Mouse (Mus musculus) cerebellum, adult 2 months (tissue): ENCODE results near the gene Orc1. TPM values are rescaled to one million over a fixed set of nuclear protein-coding genes. Genes with fewer than 3 reads are reported as not detected.

Experiments
- DNase-seq, 2 experiments: peaks; one replicate each; pipeline ENCODE4 v3.0.0; 2021
- H3K27ac ChIP-seq: fragments of 200-500 bp; 2 replicates; pipeline ENCODE4 v1.5.1; 2012; ENCODE audit warnings: low read length, control low read depth, inconsistent platforms; ENCODE audit not compliant: insufficient read depth
- H3K27me3 ChIP-seq: fragments of 200-500 bp; 2 replicates; pipeline ENCODE4 v1.6.1; 2012; ENCODE audit warnings: inconsistent platforms, mild to moderate bottlenecking, low read length, moderate library complexity; ENCODE audit not compliant: control insufficient read depth, insufficient read depth
- H3K4me1 ChIP-seq: fragments of 200-500 bp; 2 replicates; pipeline ENCODE4 v1.6.1; 2011; ENCODE audit warnings: low read length; ENCODE audit not compliant: control insufficient read depth, insufficient read depth
- H3K4me3 ChIP-seq: fragments of 200-500 bp; replicated peaks from 2 replicates; pipeline ENCODE3; 2011; ENCODE audit warnings: mild to moderate bottlenecking, low read depth, low read length, control low read depth; ENCODE audit not compliant: insufficient read depth
- CTCF ChIP-seq: fragments of 200-500 bp; IDR thresholded peaks from 2 replicates; pipeline ENCODE4 v1.5.1; 2011; ENCODE audit warnings: low read depth, mild to moderate bottlenecking, control low read depth, low read length, moderate library complexity, borderline replicate concordance; ENCODE audit not compliant: insufficient read depth
- POLR2A ChIP-seq: fragments of 200-500 bp; IDR thresholded peaks from 2 replicates; pipeline ENCODE4 v1.6.1; 2011; ENCODE audit warnings: low read length, control low read depth, borderline replicate concordance; ENCODE audit not compliant: insufficient read depth
- WGBS: fragments of 180-500 bp; shearing (Covaris S2); methylation state at CpG from one replicate; pipeline ENCODE4 v1.1.7; 2018; 5-methylcytosine and 5-hydroxymethylcytosine counted together
- polyA plus RNA-seq: library from polyadenylated mRNA; depleted of rRNA; stranded (reverse); fragments of >200 nt; gene quantifications from 2 replicates; pipeline ENCODE4 v1.2.3, GENCODE M21; 2012; rRNA removed

Gene Orc1
- polyA plus RNA-seq = 0.11 and 0.18 TPM in 2 replicates

DNA sequence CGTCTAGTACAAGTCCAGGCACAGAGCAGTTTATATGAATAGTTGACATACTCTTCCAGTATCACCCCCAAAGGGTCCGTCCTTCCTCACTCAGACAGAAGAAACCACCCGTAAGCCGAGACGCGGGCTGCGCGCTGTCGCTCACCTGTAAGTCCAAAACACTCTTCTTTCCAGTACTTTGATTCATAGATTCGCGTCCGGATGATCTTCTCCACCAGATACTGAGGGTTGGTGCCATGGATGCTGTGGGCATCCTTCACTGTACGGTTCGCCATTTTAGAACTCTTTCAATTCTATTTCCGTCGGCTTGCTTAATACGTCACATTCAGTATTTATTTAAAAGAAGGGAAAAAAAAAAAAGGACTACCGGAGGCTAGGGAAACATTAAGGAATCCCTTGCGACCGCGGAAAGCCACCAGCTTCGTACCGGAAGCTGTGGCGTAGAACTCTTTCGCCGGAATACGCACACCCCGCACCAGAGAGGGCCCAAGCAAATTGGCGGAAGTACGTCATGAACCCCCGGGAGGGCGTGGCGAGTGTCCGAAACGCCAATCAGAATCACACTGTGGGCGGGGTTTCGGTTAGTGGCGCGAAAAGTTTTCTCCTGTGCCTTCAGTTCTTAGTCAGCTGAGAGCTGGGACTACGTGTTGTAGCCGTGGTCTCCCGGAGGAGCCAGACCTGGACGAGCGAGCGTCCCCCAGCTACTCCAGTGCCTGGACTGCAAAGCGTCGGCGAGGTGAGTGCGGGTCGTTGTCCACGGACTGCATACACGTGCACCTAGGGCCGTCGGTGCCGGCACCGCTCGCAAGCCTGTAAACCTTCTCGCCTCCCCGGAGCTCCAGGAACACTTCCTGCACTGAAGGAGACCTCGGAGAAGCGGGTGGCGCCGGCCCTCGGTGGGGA is at the start of gene Orc1, which contains the start of gene Prpf38a:
Gene Orc1, plus strand, starts transcription at position 584 of the 903 bp plus-strand sequence.
Gene Prpf38a, minus strand, starts transcription at position 497 of the 903 bp plus-strand sequence.
- no peaks in the 10 kb centered on the region for H3K27me3 ChIP-seq
- H3K4me3 ChIP-seq = peak within 1 kb of the TSS; percentile 90
- peak within 1 kb of the TSS; percentile 35; the same call in 1 of the 2 replicates for H3K27ac ChIP-seq
- TF ChIP-seq CTCF = no peak
- TF ChIP-seq POLR2A = peak; percentile 77; the same call in 1 of the 2 replicates
- H3K4me1 ChIP-seq = no peaks in the 10 kb centered on the region
- WGBS = under 1% methylated on average over 64 of the region's 64 CpGs
- DNase-seq = peak; percentile 96 to 97

DNA sequence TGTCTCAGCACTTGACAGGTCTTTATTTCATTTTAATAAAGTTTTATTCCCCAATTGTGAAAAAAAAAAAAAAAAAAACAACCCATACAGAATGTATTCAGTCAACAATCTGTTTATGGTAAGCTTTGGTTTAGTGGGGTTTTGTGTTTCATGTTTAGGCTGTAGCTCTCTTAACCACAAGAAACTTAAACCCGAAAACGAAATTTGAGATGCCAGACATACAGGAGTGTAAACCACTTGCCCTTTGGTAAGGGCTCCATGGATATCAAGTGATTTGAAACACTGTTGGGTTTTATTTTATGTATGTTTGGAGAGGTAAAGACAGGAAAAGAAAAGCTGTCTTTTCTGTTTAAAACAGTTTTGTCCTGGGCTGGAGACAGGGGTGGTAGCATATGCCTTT is 39.5 kb upstream of the Orc1 start:
- no peaks in the 10 kb centered on the region for H3K27me3 ChIP-seq
- WGBS = 92% methylated on average over 2 of the region's 2 CpGs

DNA sequence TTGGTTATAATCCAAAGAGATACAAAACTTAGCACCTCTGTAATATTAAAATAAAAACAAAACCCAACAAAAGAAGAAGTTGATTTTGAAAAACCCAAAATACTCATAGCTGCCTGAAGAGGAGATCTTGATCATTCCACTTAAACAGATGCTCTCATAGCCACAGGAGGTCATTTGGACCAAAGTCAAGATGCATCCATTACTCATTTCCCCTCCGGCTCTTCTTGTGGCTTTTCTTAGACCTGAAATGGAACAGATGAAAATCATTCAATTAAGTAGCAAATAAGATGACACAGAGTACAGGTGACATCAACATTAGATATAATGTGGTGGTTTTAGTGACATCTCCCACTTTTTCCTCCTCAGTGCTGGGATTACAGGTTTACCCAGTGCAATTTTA is 14.2 kb upstream of the Orc1 start:
- peak in 1 of 2 experiments; percentile 38 for DNase-seq
- WGBS = 7% methylated on average over 1 of the region's 1 CpGs
- Histone ChIP-seq H3K27me3 (no peaks in the 10 kb centered on the region), H3K27ac (no peak overlapping the region), H3K4me1 (no peaks in the 10 kb centered on the region; the same call in 1 of the 2 replicates), H3K4me3 (no peak overlapping the region)
- no peak for TF ChIP-seq CTCF

More for the DNA sequence above, 39.5 kb upstream of the Orc1 start:
- Histone ChIP-seq H3K4me3 (no peak overlapping the region), H3K27ac (no peak overlapping the region), H3K4me1 (no peaks in the 10 kb centered on the region)
- TF ChIP-seq POLR2A (no peak), CTCF (no peak)
- DNase-seq = no peak

DNA sequence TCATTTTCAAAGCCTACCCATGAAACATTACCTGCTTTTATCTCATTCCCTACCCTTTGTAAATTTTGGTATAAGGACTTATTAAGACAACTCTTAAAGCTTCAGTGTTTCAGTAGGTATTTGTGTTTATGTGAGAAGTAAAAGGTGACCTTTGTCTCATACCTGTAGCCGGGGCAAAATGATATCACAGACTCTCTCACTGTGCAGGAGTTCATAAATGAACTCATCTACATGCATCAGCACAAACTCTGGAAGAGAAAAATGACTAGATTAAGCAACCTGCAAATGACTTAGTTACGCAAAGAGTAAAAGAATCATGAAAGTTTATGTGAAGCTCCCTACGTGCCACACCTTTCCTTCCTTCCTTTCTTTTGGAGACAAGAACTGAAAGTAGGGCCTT is 6.6 kb upstream of the Orc1 start:
- WGBS = 96% methylated on average over 3 of the region's 3 CpGs

DNA sequence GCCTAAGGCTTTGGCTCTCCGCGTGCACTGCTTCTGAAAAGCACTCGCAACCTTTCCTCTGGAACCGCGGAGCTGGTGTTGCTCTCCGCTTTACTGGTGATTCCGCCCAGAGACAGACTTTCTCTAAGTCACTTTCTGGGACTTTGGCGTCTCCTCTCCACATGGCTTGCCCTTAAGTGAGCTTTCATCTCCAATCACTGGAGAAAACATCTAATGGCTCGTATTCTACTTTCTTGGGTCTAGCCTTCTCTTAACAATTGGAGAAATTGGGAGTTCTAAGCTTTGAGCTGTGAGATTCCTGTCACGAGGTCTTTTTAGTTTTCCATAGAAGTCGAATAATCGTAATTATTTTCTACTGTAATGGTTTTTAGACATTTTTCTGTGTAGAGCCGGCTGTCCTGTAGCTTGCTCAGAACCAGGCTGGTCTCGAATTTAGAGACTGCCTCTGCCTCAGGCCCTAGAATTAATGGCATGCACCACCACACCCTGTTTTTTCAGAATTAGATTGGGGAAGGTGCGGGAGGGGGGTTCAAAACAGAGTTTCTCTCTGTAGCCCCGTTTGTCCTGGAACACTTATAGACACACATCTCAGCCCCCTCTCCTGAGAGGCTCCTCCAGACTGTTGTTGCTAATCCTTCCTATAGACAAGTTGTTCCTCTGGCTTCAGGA is 654 bp downstream of the Orc1 start:
- H3K4me3 ChIP-seq = peak overlapping the region; percentile 90
- no peaks in the 10 kb centered on the region for H3K27me3 ChIP-seq
- TF ChIP-seq CTCF (no peak), POLR2A (no peak)
- H3K4me1 ChIP-seq = no peaks in the 10 kb centered on the region
- no peak overlapping the region for H3K27ac ChIP-seq
- DNase-seq = no peak
- WGBS = under 1% methylated on average over 16 of the region's 16 CpGs

More for the DNA sequence above, 6.6 kb upstream of the Orc1 start:
- no peak for DNase-seq
- H3K27ac ChIP-seq = no peak overlapping the region
- no peaks in the 10 kb centered on the region for H3K4me1 ChIP-seq
- TF ChIP-seq CTCF = no peak
- TF ChIP-seq POLR2A = no peak
- H3K4me3 ChIP-seq = no peak overlapping the region
- H3K27me3 ChIP-seq = no peaks in the 10 kb centered on the region

DNA sequence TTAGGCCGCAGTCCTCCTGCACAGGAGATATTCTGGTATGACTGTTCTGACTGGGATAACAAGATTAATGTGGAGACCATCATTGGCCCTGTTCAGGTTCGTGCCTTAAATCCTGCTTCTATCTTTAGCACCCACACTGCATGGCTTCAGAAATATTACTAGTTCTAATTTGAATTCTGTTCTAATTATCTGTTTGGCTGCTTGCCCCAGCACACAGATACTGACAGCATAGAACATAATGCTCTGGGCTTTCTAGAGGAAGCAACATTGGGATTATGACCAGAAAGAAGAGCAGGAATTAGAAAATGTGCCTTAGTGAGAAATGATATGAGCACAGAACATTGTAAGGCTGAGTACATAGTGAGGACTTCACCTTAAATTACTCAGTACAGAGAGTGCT is 14.2 kb downstream of the Orc1 start:
- no peak overlapping the region for H3K27ac ChIP-seq
- TF ChIP-seq CTCF = no peak
- no peak for TF ChIP-seq POLR2A
- no peak overlapping the region for H3K4me3 ChIP-seq
- H3K4me1 ChIP-seq = no peaks in the 10 kb centered on the region
- no peaks in the 10 kb centered on the region for H3K27me3 ChIP-seq
- peak in 1 of 2 experiments; percentile 66 for DNase-seq
- 90% methylated on average over 2 of the region's 2 CpGs for WGBS

DNA sequence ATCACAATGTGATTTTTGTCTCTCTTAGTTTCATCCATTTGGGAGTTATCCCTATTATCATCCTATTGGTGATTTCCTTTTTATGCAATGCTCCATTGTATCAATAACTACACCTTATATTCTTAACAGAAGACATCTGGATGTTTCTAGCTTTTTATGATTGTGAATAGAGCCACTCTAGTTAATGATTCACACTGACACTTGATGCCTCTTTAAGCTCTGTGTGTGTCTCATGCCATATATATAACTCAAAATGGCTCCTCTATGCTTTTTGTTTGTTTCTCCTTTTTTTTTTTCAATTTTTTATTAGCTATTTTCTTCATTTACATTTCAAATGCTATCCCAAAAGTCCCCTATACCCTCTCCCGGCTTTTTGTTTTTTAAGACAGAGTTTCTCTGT is 16.6 kb downstream of the Orc1 start:
- WGBS = 93% methylated on average over 1 of the region's 1 CpGs
- DNase-seq = no peak
- Histone ChIP-seq H3K27ac (no peak overlapping the region), H3K27me3 (no peaks in the 10 kb centered on the region), H3K4me3 (no peak overlapping the region), H3K4me1 (no peaks in the 10 kb centered on the region)
- TF ChIP-seq POLR2A = no peak
- no peak for TF ChIP-seq CTCF

DNA sequence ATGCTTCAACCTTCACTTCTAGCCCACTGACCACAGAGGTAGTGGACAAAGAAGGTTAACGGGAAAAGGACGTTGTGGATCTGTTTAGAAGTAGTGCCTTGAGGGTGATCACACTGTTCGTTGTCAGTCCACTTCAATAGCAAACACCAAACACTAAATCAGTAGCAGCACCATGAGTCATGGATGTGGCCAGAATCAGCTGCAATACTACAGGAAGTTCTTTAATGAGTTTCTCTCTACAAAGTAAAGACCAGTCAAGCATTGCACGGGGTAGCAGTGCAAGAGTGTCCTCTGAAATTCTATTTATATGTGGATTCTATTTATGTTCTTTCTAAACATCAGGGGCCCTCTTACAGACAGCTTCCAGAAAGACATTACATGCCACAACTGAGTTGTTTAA is 19.1 kb downstream of the Orc1 start:
- no peak for DNase-seq
- Histone ChIP-seq H3K27ac (no peak overlapping the region), H3K4me1 (no peaks in the 10 kb centered on the region), H3K27me3 (no peaks in the 10 kb centered on the region), H3K4me3 (no peak overlapping the region)
- WGBS = 91% methylated on average over 4 of the region's 4 CpGs
- TF ChIP-seq POLR2A = no peak
- TF ChIP-seq CTCF = no peak
